Mouse (Mus musculus): Measurements from ENCODE around the gene Neurod2.

DNA sequence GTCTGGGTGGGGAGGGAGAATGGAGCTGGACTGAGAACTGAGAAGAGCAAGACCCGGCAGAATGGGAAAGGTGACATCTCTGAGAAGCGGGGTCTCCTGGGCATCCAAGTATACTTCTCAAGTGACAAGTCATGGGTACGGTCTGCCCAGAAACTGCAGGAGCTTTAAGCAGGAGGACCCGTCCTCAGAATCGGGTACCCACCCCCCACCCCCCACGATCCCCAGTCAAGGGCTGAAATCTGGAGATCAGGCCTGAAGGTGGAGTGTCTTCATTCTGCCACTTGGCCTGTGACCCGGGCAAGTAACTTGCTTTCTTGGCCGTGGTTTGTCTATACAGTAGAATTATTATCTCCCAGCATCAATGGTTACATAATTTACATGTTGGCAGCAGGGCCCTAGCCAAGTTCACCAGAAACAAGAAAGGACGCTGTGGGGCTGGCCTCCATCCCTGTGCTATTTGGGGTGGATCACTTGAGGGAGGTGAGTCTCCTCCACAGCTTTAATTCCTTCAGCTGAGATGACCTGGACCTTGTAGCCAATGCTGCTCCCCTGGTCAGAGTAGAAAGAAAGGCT lies 34.3 kb downstream of the Neurod2 start:
- TF ChIP-seq CTCF (IDR thresholded peaks at IDR 0.05; ENCODE audit: control insufficient read depth, insufficient read depth, insufficient replicate concordance, low read depth, low read length) (no peak), POLR2A (IDR thresholded peaks at IDR 0.05; ENCODE audit: control insufficient read depth, low read depth, low read length) (no peak)
